Mouse (Mus musculus) CH12.LX (cell line): Measurements from ENCODE around the gene Guk1. TPM values are rescaled to one million over a fixed set of nuclear protein-coding genes. Genes with fewer than 3 reads are reported as not detected.

Experiments
- DNase-seq: peaks from one replicate; pipeline ENCODE4 v3.0.0-alpha.2; 2013; ENCODE audit errors: extremely low read depth
- H3K27ac ChIP-seq: 2 replicates; pipeline ENCODE4 v1.5.1; 2012; ENCODE audit warnings: low read depth, mild to moderate bottlenecking, control low read depth, moderate library complexity; ENCODE audit not compliant: insufficient read depth
- H3K27me3 ChIP-seq: replicated peaks from 2 replicates; pipeline ENCODE3; 2012; ENCODE audit warnings: inconsistent platforms
- H3K36me3 ChIP-seq, 2 experiments: replicated peaks in 1 of 2; 2 replicates each; pipeline versions ENCODE3 to v1.6.1; 2012; ENCODE audit warnings: inconsistent platforms in 1 of 2, low read length in 1 of 2, mild to moderate bottlenecking in 1 of 2, mixed read lengths in 1 of 2, moderate library complexity in 1 of 2; ENCODE audit not compliant: control insufficient read depth in 1 of 2, insufficient read depth in 1 of 2
- H3K4me1 ChIP-seq, 2 experiments: 2 replicates each; pipeline ENCODE4 v1.6.1; 2012; ENCODE audit warnings: inconsistent platforms in 1 of 2, moderate library complexity in 1 of 2; ENCODE audit not compliant: insufficient read depth in 2 of 2, control insufficient read depth in 1 of 2
- H3K4me2 ChIP-seq: 2 replicates; pipeline ENCODE4 v1.6.1; 2012; ENCODE audit warnings: low read depth, mild to moderate bottlenecking, control low read depth; ENCODE audit not compliant: poor library complexity, insufficient read depth, severe bottlenecking
- H3K4me3 ChIP-seq, 3 experiments: fragments of 150-350 bp in 1 of 3; sonication (generic) in 1 of 3; replicated peaks in 1 of 3; 2 replicates each; pipeline versions ENCODE3 to v1.5.1; 2011 to 2012; ENCODE audit warnings: low read depth in 2 of 3, low read length in 2 of 3, mild to moderate bottlenecking in 2 of 3, moderate library complexity in 2 of 3, control low read depth in 1 of 3, improper control_type of control experiment in 1 of 3, inconsistent platforms in 1 of 3, mixed read lengths in 1 of 3; ENCODE audit not compliant: poor library complexity in 1 of 3
- H3K79me2 ChIP-seq: replicated peaks from 2 replicates; pipeline ENCODE4 v1.6.1; 2012; ENCODE audit warnings: mild to moderate bottlenecking, moderate library complexity; ENCODE audit not compliant: control insufficient read depth, poor library complexity, insufficient read depth, severe bottlenecking; ENCODE audit errors: extremely low read depth
- H3K9ac ChIP-seq: 2 replicates; pipeline ENCODE4 v1.6.1; 2012; ENCODE audit warnings: low read depth, mild to moderate bottlenecking, control low read depth, moderate library complexity; ENCODE audit not compliant: insufficient read depth
- H3K9me3 ChIP-seq: replicated peaks from 2 replicates; pipeline ENCODE3; 2012; ENCODE audit warnings: low read length, inconsistent platforms, mixed read lengths
- CHD2 ChIP-seq: IDR thresholded peaks from 2 replicates; pipeline ENCODE4 v1.6.1; 2011; ENCODE audit warnings: low read length, improper control_type of control experiment
- CTCF ChIP-seq, 2 experiments: IDR thresholded peaks in 1 of 2; conservative IDR thresholded peaks in 1 of 2; 2 replicates each; pipeline ENCODE4 v1.5.1; 2011 to 2012; ENCODE audit warnings: low read depth in 2 of 2, low read length in 2 of 2, improper control_type of control experiment in 1 of 2, inconsistent platforms in 1 of 2, mild to moderate bottlenecking in 1 of 2, moderate library complexity in 1 of 2
- E2F4 ChIP-seq: IDR thresholded peaks from 2 replicates; pipeline ENCODE4 v1.6.1; 2011; ENCODE audit warnings: low read depth, low read length, improper control_type of control experiment; ENCODE audit not compliant: insufficient replicate concordance
- ELF1 ChIP-seq: IDR thresholded peaks from 2 replicates; pipeline ENCODE4 v1.6.1; 2014; ENCODE audit warnings: low read depth, mild to moderate bottlenecking, inconsistent platforms, low read length, improper control_type of control experiment
- EP300 ChIP-seq: IDR thresholded peaks from 2 replicates; pipeline ENCODE4 v1.6.1; 2011; ENCODE audit warnings: low read length, improper control_type of control experiment
- GABPA ChIP-seq: IDR thresholded peaks from 2 replicates; pipeline ENCODE4 v1.6.1; 2012; ENCODE audit warnings: low read depth, low read length, improper control_type of control experiment, inconsistent platforms; ENCODE audit not compliant: insufficient replicate concordance
- HCFC1 ChIP-seq: IDR thresholded peaks from 2 replicates; pipeline ENCODE4 v1.6.1; 2012; ENCODE audit warnings: low read depth, mild to moderate bottlenecking, inconsistent platforms, low read length, improper control_type of control experiment
- IRF4 ChIP-seq: IDR thresholded peaks from 2 replicates; pipeline ENCODE4 v1.6.1; 2014; ENCODE audit warnings: low read depth, mild to moderate bottlenecking, inconsistent platforms, low read length, improper control_type of control experiment
- KAT2A ChIP-seq: IDR thresholded peaks from 2 replicates; pipeline ENCODE4 v1.6.1; 2012; ENCODE audit warnings: low read length, improper control_type of control experiment, inconsistent platforms; ENCODE audit not compliant: insufficient replicate concordance
- MAX ChIP-seq: IDR thresholded peaks from 2 replicates; pipeline ENCODE4 v1.6.1; 2011; ENCODE audit warnings: low read length, improper control_type of control experiment
- MEF2A ChIP-seq: IDR thresholded peaks from 2 replicates; pipeline ENCODE4 v1.6.1; 2014; ENCODE audit warnings: low read depth, mild to moderate bottlenecking, inconsistent platforms, low read length, improper control_type of control experiment, borderline replicate concordance
- MXI1 ChIP-seq: IDR thresholded peaks from 2 replicates; pipeline ENCODE4 v1.6.1; 2011; ENCODE audit warnings: mild to moderate bottlenecking, low read depth, low read length, improper control_type of control experiment
- MYC ChIP-seq: IDR thresholded peaks from 2 replicates; pipeline ENCODE4 v1.6.1; 2011; ENCODE audit warnings: low read depth, mild to moderate bottlenecking, improper control_type of control experiment, low read length
- NELFE ChIP-seq: IDR thresholded peaks from 2 replicates; pipeline ENCODE4 v1.6.1; 2011; ENCODE audit warnings: low read depth, low read length, improper control_type of control experiment
- NRF1 ChIP-seq: IDR thresholded peaks from 2 replicates; pipeline ENCODE4 v1.6.1; 2014; ENCODE audit warnings: low read depth, mild to moderate bottlenecking, inconsistent platforms, low read length, improper control_type of control experiment, moderate library complexity
- PAX5 ChIP-seq: IDR thresholded peaks from 2 replicates; pipeline ENCODE4 v1.6.1; 2012; ENCODE audit warnings: low read length, inconsistent platforms, mixed read lengths
- POLR2A ChIP-seq: IDR thresholded peaks from 2 replicates; pipeline ENCODE4 v1.6.1; 2011; ENCODE audit warnings: low read depth, mild to moderate bottlenecking, improper control_type of control experiment, low read length
- POLR2AphosphoS2 ChIP-seq: IDR thresholded peaks from 2 replicates; pipeline ENCODE4 v1.6.1; 2011; ENCODE audit warnings: low read depth, low read length, improper control_type of control experiment
- RAD21 ChIP-seq: IDR thresholded peaks from 2 replicates; pipeline ENCODE4 v1.6.1; 2011; ENCODE audit warnings: low read depth, mild to moderate bottlenecking, low read length, improper control_type of control experiment, moderate library complexity
- RCOR1 ChIP-seq: conservative IDR thresholded peaks from 2 replicates; pipeline ENCODE4 v1.6.1; 2012; ENCODE audit warnings: low read depth, mild to moderate bottlenecking, inconsistent platforms, low read length, improper control_type of control experiment
- SIN3A ChIP-seq: IDR thresholded peaks from 2 replicates; pipeline ENCODE4 v1.6.1; 2012; ENCODE audit warnings: low read length, improper control_type of control experiment, inconsistent platforms
- USF1 ChIP-seq: IDR thresholded peaks from 2 replicates; pipeline ENCODE4 v1.6.1; 2014; ENCODE audit warnings: low read depth, mild to moderate bottlenecking, inconsistent platforms, low read length, improper control_type of control experiment
- USF2 ChIP-seq: conservative IDR thresholded peaks from 2 replicates; pipeline ENCODE4 v1.6.1; 2011; ENCODE audit warnings: low read depth, low read length, improper control_type of control experiment
- ZMIZ1 ChIP-seq: IDR thresholded peaks from 2 replicates; pipeline ENCODE4 v1.6.1; 2012; ENCODE audit warnings: low read depth, mild to moderate bottlenecking, inconsistent platforms, low read length, improper control_type of control experiment
- ZNF384 ChIP-seq: IDR thresholded peaks from 2 replicates; pipeline ENCODE4 v1.6.1; 2012; ENCODE audit warnings: low read depth, low read length, improper control_type of control experiment, inconsistent platforms
- dilution Hi-C: fragments of 300-500 bp; cut with MboI; formaldehyde crosslinking; loops from 2 replicates; pipeline ENCODE4 v1.14.3; 2020; ENCODE audit warnings: low sequenced_read_pairs; ENCODE audit not compliant: extremely low pct_unique_long_range_greater_than_20kb, extremely low pct_ligation_motif_present
- in situ Hi-C: fragments of 300-500 bp; cut with MboI; formaldehyde crosslinking; loops from 3 replicates; pipeline ENCODE4 v1.14.3; 2019; ENCODE audit warnings: low sequenced_read_pairs, low pct_ligation_motif_present, low pct_unique_long_range_greater_than_20kb, mixed read lengths
- polyA plus RNA-seq: library from polyadenylated mRNA; unstranded; fragments of >175 nt; gene quantifications from 2 replicates; pipeline ENCODE4 v1.2.1, GENCODE M21; 2012; ENCODE audit warnings: low read depth; ENCODE audit not compliant: insufficient read length
- total RNA-seq, 2 experiments: library from RNA; depleted of rRNA; stranded (reverse); fragments of 300-350 nt in 1 of 2; fragments of >200 nt in 1 of 2; gene quantifications; 2 replicates each; pipeline ENCODE4 v1.2.3; 2012 to 2014

Gene Guk1
- total and polyA plus RNA-seq, 3 experiments = 111 to 148 (median 130) TPM

DNA sequence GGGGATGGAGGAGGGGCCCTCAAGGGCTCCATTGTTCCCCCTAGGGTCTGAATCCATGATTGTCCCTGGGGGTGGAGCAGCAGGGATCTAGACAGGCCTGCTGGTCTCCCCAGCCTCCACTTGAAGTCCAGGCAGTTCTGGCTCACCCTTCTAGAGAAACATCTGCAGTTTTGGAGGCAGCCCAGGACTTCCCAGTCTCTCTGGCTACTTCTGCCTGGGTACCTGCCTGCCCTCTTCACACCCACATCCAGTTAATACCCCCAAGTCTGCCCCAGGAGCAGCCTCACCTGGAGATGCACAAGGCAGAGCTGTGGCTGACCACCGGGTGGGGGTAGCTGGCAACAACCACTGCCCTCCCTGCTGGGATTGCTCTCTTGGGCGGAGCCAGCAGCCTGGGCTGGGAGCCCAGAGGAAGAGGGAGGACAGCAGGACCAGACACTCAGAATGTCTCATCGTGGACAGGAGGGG lies 9.1 kb downstream of the Guk1 start, which contains the start of gene Gjc2:
Gjc2 (minus strand) TSS at position 350 of the 468 bp plus-strand sequence.
- no peak within 1 kb of the TSS for H3K4me3 ChIP-seq
- no peak for TF ChIP-seq KAT2A
- no peak for TF ChIP-seq USF1
- TF ChIP-seq ZNF384 = no peak
- TF ChIP-seq CTCF (conservative IDR thresholded peaks at IDR 0.05 in 1 of 2, IDR thresholded peaks at IDR 0.05 in 1 of 2; ENCODE audit: low read depth in 2 of 2, low read length in 2 of 2) = no peak
- TF ChIP-seq MXI1 = no peak
- TF ChIP-seq PAX5 = no peak
- no peak for TF ChIP-seq CHD2
- no peak for TF ChIP-seq GABPA
- no peak for TF ChIP-seq ZMIZ1
- no peak for TF ChIP-seq MYC
- TF ChIP-seq MAX = no peak
- TF ChIP-seq POLR2A = no peak
- H3K9ac ChIP-seq = no peak within 1 kb of the TSS
- H3K4me1 ChIP-seq = peaks cover 0 to 20% of the 10 kb centered on the region in 2 experiments; a peak in 2 of 4 replicates
- in situ Hi-C loops (no loop called here), dilution Hi-C loops (no loop called here)
- no peak for DNase-seq
- H3K27ac ChIP-seq = no peak within 1 kb of the TSS
- H3K9me3 ChIP-seq = no peaks in the 10 kb centered on the region
- H3K27me3 ChIP-seq = no peaks in the 10 kb centered on the region
- H3K36me3 ChIP-seq = peaks cover 34 to 66% of the 10 kb centered on the region in 2 experiments
- H3K4me2 ChIP-seq = no peak within 1 kb of the TSS
- no peaks in the 10 kb centered on the region for H3K79me2 ChIP-seq

GRCm38 (mm10) chr11:59176921-59177320 lies 15.1 kb downstream of the Guk1 start:
- Histone ChIP-seq H3K4me2 (no peak overlapping the region), H3K4me3 (no peak overlapping the region), H3K9me3 (no peaks in the 10 kb centered on the region), H3K27me3 (peaks cover 2% of the 10 kb centered on the region), H3K4me1 (peaks cover 14 to 41% of the 10 kb centered on the region in 2 experiments), H3K36me3 (peaks cover 0 to 6% of the 10 kb centered on the region in 2 experiments), H3K79me2 (no peaks in the 10 kb centered on the region), H3K27ac (no peak overlapping the region), H3K9ac (no peak overlapping the region)
- TF ChIP-seq CHD2 (no peak), USF1 (no peak), E2F4 (no peak), USF2 (no peak), IRF4 (no peak), MEF2A (no peak), POLR2AphosphoS2 (no peak), RCOR1 (no peak), EP300 (no peak), RAD21 (no peak), NRF1 (no peak), NELFE (no peak), HCFC1 (no peak), SIN3A (no peak), GABPA (no peak), ELF1 (no peak)
- DNase-seq = no peak
- in situ Hi-C loops = no loop called here
- dilution Hi-C loops = no loop called here
